Mouse (Mus musculus) limb, embryonic 12.5 days (tissue): Measurements from ENCODE around the gene Cdc42ep4. TPM values are rescaled to one million over a fixed set of nuclear protein-coding genes. Genes with fewer than 3 reads are reported as not detected.

Source experiments
- ATAC-seq: fragments of 200-750 bp; cut with Nextera tagmentation; 2 replicates; pipeline ENCODE4 v1.8.0; 2017; ENCODE audit warnings: low read depth, moderate TSS enrichment; ENCODE audit not compliant: insufficient number of reproducible peaks, insufficient read depth, low FRiP score, low TSS enrichment
- H3K27ac ChIP-seq: fragments of 300-500 bp; sonication (generic); 2 replicates; pipeline ENCODE4 v1.5.1; 2016; ENCODE audit warnings: mild to moderate bottlenecking, moderate library complexity
- H3K27me3 ChIP-seq: fragments of 300-500 bp; sonication (generic); 2 replicates; pipeline ENCODE4 v1.6.1; 2016; ENCODE audit warnings: mild to moderate bottlenecking, moderate library complexity
- H3K36me3 ChIP-seq: fragments of 300-500 bp; sonication (generic); 2 replicates; pipeline ENCODE4 v1.6.1; 2016; ENCODE audit warnings: mild to moderate bottlenecking, moderate library complexity
- H3K4me1 ChIP-seq: fragments of 300-500 bp; sonication (generic); replicated peaks from 2 replicates; pipeline ENCODE4 v1.6.1; 2016
- H3K4me2 ChIP-seq: fragments of 300-500 bp; sonication (generic); 2 replicates; pipeline ENCODE4 v1.6.1; 2016; ENCODE audit warnings: mild to moderate bottlenecking, moderate library complexity
- H3K4me3 ChIP-seq: fragments of 300-500 bp; sonication (generic); replicated peaks from 2 replicates; pipeline ENCODE4 v1.5.1; 2016; ENCODE audit warnings: mild to moderate bottlenecking
- H3K9ac ChIP-seq: fragments of 300-500 bp; sonication (generic); replicated peaks from 2 replicates; pipeline ENCODE4 v1.6.1; 2016; ENCODE audit warnings: mild to moderate bottlenecking, moderate library complexity
- H3K9me3 ChIP-seq: fragments of 300-500 bp; sonication (generic); 2 replicates; pipeline ENCODE4 v1.6.1; 2016; ENCODE audit warnings: mild to moderate bottlenecking, moderate library complexity
- WGBS: fragments of 180-500 bp; shearing (Covaris S2); methylation state at CpG from one replicate; pipeline ENCODE4 v1.1.7; 2016; 5-methylcytosine and 5-hydroxymethylcytosine counted together
- polyA plus RNA-seq: library from polyadenylated mRNA; unstranded; fragments of >200 nt; fragmentation: Nextera tagmentation; extraction: Ambion mirVana; gene quantifications from 2 replicates; pipeline ENCODE4 v1.2.1, GENCODE M21; 2016

Cdc42ep4 gene
- polyA plus RNA-seq, 1 experiment from 2014 or later = 119 TPM

DNA sequence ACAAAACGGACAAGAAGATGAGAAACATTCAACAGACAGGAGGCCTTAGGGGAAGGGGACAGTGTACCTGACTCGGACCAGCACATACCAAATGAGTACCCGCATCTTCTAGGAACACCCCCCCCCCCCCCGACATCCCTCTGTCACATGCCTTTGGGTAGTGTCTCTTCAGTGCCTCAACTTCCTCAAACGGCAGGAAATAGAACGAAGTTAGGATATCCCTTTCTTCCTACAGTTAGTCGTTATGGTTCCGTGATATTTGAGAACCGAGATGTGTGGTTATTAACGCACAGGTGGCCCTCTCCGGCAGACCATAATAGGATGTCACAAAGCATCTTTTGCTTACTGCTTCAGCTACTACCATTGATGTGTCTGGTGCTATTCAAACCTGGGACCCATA lies 35.3 kb upstream of the Cdc42ep4 start:
- H3K36me3 ChIP-seq = no peaks in the 10 kb centered on the region
- H3K27ac ChIP-seq = peak overlapping the region; percentile 99
- peaks cover 62% of the 10 kb centered on the region for H3K4me1 ChIP-seq
- no peak overlapping the region for H3K4me3 ChIP-seq
- ATAC-seq = no peak
- no peaks in the 10 kb centered on the region for H3K9me3 ChIP-seq
- H3K27me3 ChIP-seq = no peaks in the 10 kb centered on the region
- 82% methylated on average over 11 of the region's 11 CpGs for WGBS
- no peak overlapping the region for H3K4me2 ChIP-seq
- H3K9ac ChIP-seq = no peak overlapping the region

DNA sequence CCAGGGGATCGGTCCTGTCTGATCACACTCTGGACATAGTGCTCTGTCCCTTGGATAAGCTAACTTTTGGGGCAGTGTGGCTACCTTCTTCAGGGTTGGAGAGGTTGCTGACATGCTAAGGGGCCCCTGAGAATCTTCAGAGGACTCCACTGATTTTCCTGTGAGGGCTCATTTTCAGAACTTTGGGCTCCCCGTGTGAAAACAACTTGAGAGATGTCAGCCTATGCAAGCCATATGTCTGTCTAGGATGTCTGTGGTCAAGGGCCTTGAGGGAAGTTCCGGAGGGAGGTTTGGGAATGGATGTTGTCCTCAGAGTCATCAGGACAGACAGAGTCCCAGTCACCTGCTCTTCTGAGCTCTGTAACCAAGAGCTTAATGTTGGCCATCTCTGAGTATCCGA lies 34.7 kb upstream of the Cdc42ep4 start:
- Histone ChIP-seq H3K4me2 (peak overlapping the region; percentile 57), H3K9ac (no peak overlapping the region; the same call in 1 of the 2 replicates), H3K4me1 (peaks cover 58% of the 10 kb centered on the region), H3K27me3 (no peaks in the 10 kb centered on the region), H3K9me3 (no peaks in the 10 kb centered on the region), H3K27ac (peak overlapping the region; percentile 99), H3K36me3 (no peaks in the 10 kb centered on the region), H3K4me3 (peak overlapping the region; percentile 30)
- no peak; the same call in 1 of the 2 replicates for ATAC-seq
- 46% methylated on average over 4 of the region's 4 CpGs for WGBS

DNA sequence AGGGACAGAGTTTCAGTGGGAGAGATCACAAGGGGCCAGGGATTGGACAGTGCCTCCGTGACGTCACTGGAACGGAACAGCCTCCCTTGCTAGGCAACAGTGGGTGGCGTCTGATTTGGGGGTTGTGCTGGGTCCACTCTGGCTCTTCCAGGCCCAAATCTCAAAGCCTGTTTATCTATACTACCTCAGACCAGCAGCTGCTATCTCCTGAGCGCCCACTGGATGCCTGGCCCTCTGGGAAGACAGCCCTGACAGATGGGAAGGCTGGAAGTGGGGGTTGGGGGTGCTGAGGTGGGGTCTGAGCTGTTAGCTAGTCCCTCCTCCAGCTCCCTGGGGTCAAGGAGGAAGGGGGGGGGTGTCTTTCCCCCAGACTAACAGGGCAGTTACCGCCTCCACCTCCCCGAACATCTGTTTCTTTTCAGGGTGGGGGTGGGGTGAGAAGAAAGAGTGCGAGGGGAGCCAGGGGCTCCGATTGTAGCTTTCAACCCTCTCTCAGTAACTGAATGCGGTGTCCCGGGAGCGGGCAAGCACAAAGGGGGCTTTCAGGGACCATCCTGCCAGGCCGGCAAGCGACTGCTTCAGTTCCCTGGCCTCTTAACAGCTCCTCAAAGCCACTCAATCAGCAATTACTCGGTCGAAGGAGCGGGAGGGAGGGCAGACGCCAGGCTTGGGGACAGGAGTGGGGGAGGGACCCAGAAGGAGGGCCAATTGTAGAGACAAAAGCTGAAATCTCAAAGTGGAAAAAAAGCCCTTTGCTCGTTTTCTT lies 33.9 kb upstream of the Cdc42ep4 start:
- 1% methylated on average over 19 of the region's 19 CpGs for WGBS
- Histone ChIP-seq H3K9ac (peak overlapping the region; percentile 52), H3K4me3 (peak overlapping the region; percentile 30), H3K9me3 (no peaks in the 10 kb centered on the region), H3K27ac (peak overlapping the region; percentile 99), H3K4me1 (peaks cover 53% of the 10 kb centered on the region), H3K4me2 (peak overlapping the region; percentile 57), H3K36me3 (no peaks in the 10 kb centered on the region), H3K27me3 (no peaks in the 10 kb centered on the region)
- peak; percentile 87 for ATAC-seq

DNA sequence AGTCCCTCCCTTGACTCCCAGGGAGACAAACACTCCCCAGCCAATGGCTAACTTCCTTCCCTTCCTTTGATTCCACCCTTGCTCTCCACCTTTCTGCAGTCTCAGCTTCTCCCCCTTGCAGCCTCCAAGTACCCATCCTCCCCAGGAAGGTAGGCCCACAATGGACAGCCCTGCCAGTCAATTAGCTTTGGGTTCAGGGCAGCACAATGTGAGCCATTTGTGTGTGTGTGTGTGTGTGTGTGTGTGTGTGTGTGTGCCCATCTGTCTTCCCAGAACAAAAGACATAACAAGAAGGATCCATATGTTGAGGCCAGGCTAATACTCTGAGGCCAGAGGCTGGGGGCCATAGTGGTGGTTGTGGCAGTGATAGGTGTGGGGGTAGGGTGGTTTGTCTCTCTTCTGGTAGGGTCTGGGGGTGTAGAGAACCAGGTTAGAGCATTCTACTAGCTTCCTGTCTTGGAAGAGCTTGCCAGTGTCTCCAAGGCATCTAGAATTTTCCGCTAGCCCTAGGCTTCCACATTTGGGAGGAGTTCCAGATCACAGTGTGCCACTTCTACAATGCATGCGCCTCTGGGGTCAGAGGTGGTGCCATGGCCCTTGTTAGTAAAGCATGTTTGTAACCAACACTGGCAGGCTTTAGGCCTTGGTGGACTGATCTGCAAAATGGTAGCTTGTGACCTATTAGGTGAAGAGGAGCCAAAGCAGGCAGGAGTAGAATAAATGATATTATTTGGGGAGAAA lies 33.1 kb upstream of the Cdc42ep4 start:
- no peak overlapping the region for H3K9ac ChIP-seq
- H3K27me3 ChIP-seq = no peaks in the 10 kb centered on the region
- ATAC-seq = no peak; the same call in 1 of the 2 replicates
- H3K4me2 ChIP-seq = peak overlapping the region; percentile 57
- H3K9me3 ChIP-seq = no peaks in the 10 kb centered on the region
- peaks cover 57% of the 10 kb centered on the region for H3K4me1 ChIP-seq
- no peak overlapping the region; the same call in 1 of the 2 replicates for H3K4me3 ChIP-seq
- no peaks in the 10 kb centered on the region for H3K36me3 ChIP-seq
- WGBS = 28% methylated on average over 2 of the region's 2 CpGs
- peak overlapping the region; percentile 99 for H3K27ac ChIP-seq

DNA sequence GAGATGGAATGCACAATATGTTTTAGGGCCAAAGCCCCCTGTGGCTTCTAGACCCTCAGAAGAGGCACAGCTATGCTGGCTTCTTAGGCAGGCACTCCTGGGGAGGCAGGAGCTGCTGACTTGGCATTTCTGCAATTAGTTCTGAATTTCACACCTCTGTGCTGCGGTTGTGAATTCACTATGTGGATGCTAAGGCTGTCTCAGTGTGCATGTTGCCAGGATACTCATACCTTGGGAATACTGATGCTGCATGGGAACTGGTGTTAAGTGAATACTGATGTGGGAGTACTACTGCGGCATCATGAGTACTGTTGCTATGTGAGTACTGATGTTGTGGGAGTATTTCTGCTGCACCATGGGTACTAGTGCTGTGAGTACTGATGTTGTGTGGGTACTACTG lies 30.8 kb upstream of the Cdc42ep4 start:
- H3K4me3 ChIP-seq = no peak overlapping the region
- no peak for ATAC-seq
- H3K27ac ChIP-seq = peak overlapping the region; percentile 68
- H3K9ac ChIP-seq = no peak overlapping the region
- WGBS = 70% methylated on average over 2 of the region's 2 CpGs
- no peak overlapping the region for H3K4me2 ChIP-seq
- H3K27me3 ChIP-seq = no peaks in the 10 kb centered on the region
- no peaks in the 10 kb centered on the region for H3K36me3 ChIP-seq
- H3K4me1 ChIP-seq = peaks cover 65% of the 10 kb centered on the region
- H3K9me3 ChIP-seq = no peaks in the 10 kb centered on the region

DNA sequence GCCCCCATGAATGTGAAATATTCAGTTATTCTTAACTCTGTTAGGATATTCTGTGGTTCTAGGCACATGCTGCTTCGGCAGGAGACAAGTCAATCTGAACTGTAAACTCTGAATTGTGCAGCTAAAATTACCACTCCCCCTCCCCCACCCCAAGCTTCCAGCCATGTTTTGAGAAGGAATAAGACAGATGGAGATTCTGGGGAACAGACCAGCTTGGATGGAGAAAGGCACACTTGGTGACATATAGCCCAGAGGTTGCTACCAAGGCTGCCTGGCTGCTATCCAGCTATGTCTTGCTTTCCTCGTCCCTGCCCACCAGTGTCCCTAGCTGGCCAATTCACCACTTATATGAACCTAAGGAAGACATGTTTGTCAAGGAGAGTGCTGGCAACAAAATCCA lies 30.3 kb upstream of the Cdc42ep4 start:
- H3K36me3 ChIP-seq = no peaks in the 10 kb centered on the region
- 48% methylated on average over 2 of the region's 2 CpGs for WGBS
- no peak overlapping the region for H3K9ac ChIP-seq
- no peak for ATAC-seq
- H3K9me3 ChIP-seq = no peaks in the 10 kb centered on the region
- peaks cover 65% of the 10 kb centered on the region for H3K4me1 ChIP-seq
- no peak overlapping the region for H3K4me3 ChIP-seq
- no peaks in the 10 kb centered on the region for H3K27me3 ChIP-seq
- H3K4me2 ChIP-seq = no peak overlapping the region
- H3K27ac ChIP-seq = peak overlapping the region; percentile 68

DNA sequence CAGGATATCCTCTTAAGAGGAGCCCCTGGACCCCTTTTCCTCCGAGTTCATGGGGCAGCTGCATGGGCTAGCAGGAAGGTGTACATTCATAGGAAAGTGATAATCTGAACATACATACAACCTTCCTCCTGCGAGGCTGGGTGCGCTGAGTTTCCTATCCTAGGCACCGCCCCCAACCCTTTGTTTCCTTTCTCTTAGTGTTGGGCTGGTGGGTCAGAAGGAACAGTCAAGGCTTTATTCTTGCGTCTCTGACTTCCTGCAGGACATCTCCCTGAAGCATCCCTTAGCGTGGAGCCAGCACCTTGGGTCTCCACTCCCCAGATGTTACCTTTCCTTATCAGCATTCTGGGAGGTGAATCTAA lies 28.0 kb upstream of the Cdc42ep4 start:
- no peak for ATAC-seq
- H3K4me2 ChIP-seq = peak overlapping the region; percentile 17; the same call in 1 of the 2 replicates
- no peaks in the 10 kb centered on the region for H3K36me3 ChIP-seq
- no peaks in the 10 kb centered on the region for H3K9me3 ChIP-seq
- no peak overlapping the region for H3K9ac ChIP-seq
- H3K4me1 ChIP-seq = peaks cover 44% of the 10 kb centered on the region
- no peak overlapping the region for H3K4me3 ChIP-seq
- no peaks in the 10 kb centered on the region for H3K27me3 ChIP-seq
- 35% methylated on average over 6 of the region's 6 CpGs for WGBS
- 0 out of 2 replicates have a peak overlapping the region, but pooled peaks have one; percentile 25 for H3K27ac ChIP-seq

DNA sequence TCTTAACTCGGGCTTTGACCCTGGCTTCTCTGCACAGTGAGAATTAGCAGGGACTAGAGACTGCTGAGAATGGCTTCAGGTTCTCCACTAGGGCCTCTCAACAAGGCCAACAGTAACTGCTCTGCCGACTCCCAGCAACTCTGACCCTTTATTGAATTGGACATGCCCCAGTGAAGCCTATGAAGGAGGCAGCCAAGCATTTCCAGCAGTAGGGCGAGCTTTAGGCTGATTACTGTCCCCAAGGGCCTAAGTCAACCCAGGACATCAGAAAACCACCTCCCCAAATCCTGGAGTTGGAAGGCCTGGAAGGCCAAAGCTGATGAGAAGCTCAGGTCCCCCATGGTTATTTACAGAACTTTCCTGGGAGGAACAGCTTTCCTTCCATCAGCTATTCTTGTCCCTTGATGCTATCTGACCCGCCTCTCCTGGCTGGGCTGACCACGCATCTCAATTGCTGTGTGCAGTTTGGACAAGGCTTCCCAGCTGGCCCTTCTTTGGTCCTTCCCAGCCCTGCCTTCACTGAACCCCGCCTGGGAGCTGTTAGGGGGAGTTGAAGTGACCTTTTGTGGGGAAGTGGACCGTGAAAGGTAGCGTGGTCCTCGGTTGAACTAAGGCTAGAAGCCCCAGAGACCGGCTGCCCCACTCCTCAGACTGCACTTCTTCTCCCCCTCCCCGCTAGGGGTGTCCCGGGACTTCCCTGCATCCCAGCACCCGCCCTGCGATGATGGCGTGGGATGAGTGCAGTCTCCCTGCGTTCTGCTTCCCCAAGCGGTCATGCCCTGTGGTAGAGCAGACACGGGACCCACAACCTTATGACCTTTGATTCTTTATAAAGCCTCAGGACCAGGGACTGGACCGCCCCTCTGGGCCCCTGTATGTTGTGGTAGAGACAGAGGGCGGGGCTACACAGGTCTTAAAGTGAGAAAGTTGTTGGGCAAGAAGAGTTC lies 27.3 kb upstream of the Cdc42ep4 start:
- Histone ChIP-seq H3K4me3 (no peak overlapping the region), H3K27me3 (no peaks in the 10 kb centered on the region), H3K27ac (peak overlapping the region; percentile 25; the same call in 1 of the 2 replicates), H3K4me2 (peak overlapping the region; percentile 17; the same call in 1 of the 2 replicates), H3K36me3 (no peaks in the 10 kb centered on the region), H3K4me1 (peaks cover 40% of the 10 kb centered on the region), H3K9me3 (no peaks in the 10 kb centered on the region), H3K9ac (no peak overlapping the region)
- WGBS = 36% methylated on average over 20 of the region's 20 CpGs
- ATAC-seq = no peak

DNA sequence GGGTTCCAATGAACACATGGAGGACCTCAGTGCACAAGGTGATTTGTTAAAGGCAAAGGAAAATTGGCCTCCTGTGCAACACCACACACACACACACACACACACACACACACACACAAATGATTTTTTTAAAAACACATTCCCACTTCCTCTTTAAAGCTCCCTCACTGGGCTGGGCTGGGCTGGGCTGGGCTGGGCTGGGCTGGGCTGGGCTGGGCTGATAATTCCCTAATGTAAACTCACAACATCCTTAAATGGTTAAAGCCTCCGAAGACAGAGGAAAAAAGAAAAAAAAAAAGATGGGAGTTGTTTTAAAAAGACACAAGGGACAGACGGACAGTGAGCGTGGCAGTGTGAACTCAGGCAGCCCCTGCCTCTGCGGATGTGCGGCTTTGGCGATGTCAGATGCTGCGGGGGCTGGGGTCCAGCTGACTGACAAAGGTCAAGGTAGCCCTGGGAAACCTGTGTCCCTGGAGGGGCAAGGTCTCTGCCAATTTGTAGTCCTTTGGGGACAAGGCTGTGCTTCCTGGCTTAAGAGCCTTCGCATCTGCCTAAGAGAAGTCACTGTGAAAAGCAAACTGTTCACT lies 26.3 kb upstream of the Cdc42ep4 start:
- Histone ChIP-seq H3K36me3 (no peaks in the 10 kb centered on the region), H3K9me3 (no peaks in the 10 kb centered on the region), H3K27me3 (no peaks in the 10 kb centered on the region), H3K4me2 (no peak overlapping the region), H3K4me3 (no peak overlapping the region), H3K4me1 (peaks cover 40% of the 10 kb centered on the region), H3K27ac (no peak overlapping the region), H3K9ac (no peak overlapping the region)
- no peak for ATAC-seq
- WGBS = 69% methylated on average over 8 of the region's 8 CpGs

DNA sequence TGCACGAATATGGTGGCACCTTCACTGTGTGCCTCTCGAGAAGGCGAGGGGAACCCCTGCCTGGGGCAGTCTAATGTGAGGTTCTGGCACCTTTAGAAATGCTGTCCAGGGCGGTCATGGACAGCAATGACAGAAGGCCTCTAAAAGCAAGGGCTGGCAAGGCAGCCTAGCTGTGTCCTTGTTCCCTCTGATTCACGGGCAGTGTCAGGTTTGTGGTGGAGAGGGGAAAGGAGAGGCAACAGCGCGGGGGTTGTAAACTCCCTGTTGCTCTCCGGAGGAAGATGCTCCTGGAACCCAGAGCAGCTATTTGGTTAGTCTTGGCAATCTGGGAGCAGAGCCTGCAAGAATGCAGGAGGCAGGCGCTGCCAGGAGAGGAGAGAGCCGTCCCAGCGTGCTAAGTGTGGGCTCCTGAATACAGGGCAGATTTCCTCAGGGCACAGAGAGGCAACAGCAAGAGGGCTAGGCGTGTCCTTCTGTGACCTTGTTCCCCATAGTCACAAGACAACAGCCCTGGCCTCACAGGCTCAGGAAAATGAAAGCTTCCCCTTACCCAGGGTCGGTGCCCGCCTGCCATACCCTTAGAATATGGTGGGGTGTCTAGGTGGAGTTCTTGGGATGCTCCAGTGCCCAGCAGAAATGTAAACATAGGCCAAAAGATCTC lies 25.3 kb upstream of the Cdc42ep4 start:
- no peak overlapping the region for H3K27ac ChIP-seq
- H3K4me1 ChIP-seq = peaks cover 33% of the 10 kb centered on the region
- ATAC-seq = no peak
- H3K36me3 ChIP-seq = no peaks in the 10 kb centered on the region
- no peak overlapping the region for H3K4me2 ChIP-seq
- no peaks in the 10 kb centered on the region for H3K9me3 ChIP-seq
- H3K27me3 ChIP-seq = no peaks in the 10 kb centered on the region
- WGBS = 58% methylated on average over 14 of the region's 14 CpGs
- no peak overlapping the region for H3K9ac ChIP-seq
- no peak overlapping the region for H3K4me3 ChIP-seq
